Mouse (Mus musculus): Measurements from ENCODE around the gene Spr. TPM values are rescaled to one million over a fixed set of nuclear protein-coding genes. Genes with fewer than 3 reads are reported as not detected.

The Spr gene
- polyA plus RNA-seq, 1 experiment from 2014 or later: 63.7 TPM

DNA sequence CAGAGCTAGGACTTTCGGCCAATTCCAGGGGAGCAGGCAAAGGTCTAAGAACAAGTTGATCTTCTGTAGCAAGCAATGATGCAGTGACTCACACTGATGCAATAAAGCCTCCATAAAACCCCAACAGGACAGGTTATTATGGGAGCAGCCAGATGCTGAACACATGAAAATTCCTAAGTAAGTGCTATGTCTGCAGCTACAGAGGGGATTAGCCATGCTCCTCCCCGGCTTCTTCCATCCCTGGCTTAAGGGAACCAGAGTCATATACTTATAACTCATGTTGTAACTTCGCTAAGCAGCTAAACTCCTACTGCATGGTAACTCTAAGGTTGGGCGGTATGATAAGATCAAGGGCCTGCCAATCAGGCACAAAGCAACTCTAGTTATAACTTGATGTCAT is 50.1 kb downstream of the Spr start:
- Histone ChIP-seq H3K9ac (ENCODE audit: low read length) (no peak overlapping the region), H3K27me3 (ENCODE audit: control insufficient read depth, insufficient read depth, low read length) (no peaks in the 10 kb centered on the region), H3K4me2 (ENCODE audit: low read depth, low read length) (no peak overlapping the region), H3K9me3 (replicated peaks; ENCODE audit: control insufficient read depth, low read length) (no peaks in the 10 kb centered on the region), H3K4me3 (replicated peaks; ENCODE audit: low read length) (no peak overlapping the region), H3K36me3 (ENCODE audit: control insufficient read depth, insufficient read depth, low read length) (no peaks in the 10 kb centered on the region), H3K27ac (ENCODE audit: low read length) (no peak overlapping the region), H3K4me1 (ENCODE audit: control insufficient read depth, insufficient read depth, low read length) (no peaks in the 10 kb centered on the region)
- no peak for ATAC-seq (ENCODE audit: insufficient read depth, low FRiP score)
- WGBS: 75% methylated on average over 4 of the region's 4 CpGs

GRCm38 (mm10) chr6:85086645-85087044 is 50.9 kb downstream of the Spr start:
- Histone ChIP-seq H3K4me3 (replicated peaks; ENCODE audit: low read length) (no peak overlapping the region), H3K27ac (ENCODE audit: low read length) (no peak overlapping the region), H3K9me3 (replicated peaks; ENCODE audit: control insufficient read depth, low read length) (no peaks in the 10 kb centered on the region), H3K27me3 (ENCODE audit: control insufficient read depth, insufficient read depth, low read length) (no peaks in the 10 kb centered on the region), H3K4me1 (ENCODE audit: control insufficient read depth, insufficient read depth, low read length) (no peaks in the 10 kb centered on the region), H3K9ac (ENCODE audit: low read length) (no peak overlapping the region), H3K4me2 (ENCODE audit: low read depth, low read length) (no peak overlapping the region), H3K36me3 (ENCODE audit: control insufficient read depth, insufficient read depth, low read length) (no peaks in the 10 kb centered on the region)
- no peak for ATAC-seq (ENCODE audit: insufficient read depth, low FRiP score)
- WGBS: 67% methylated on average over 3 of the region's 3 CpGs

Other genes with a start within 250 kb of the Spr start
- 30.5 and 31.2 TPM in 2 replicates for gene Exoc6b, start 68.3 kb downstream of the Spr start, polyA plus RNA-seq (2015; fragmentation: Nextera tagmentation; extraction: Ambion mirVana)
- gene Emx1, start 49.7 kb upstream of the Spr start, polyA plus RNA-seq (2015; fragmentation: Nextera tagmentation; extraction: Ambion mirVana): not detected in 2 replicates
- 10.7 and 11.0 TPM in 2 replicates for gene Sfxn5, start 195.7 kb upstream of the Spr start, polyA plus RNA-seq (2015; fragmentation: Nextera tagmentation; extraction: Ambion mirVana)
- gene Rab11fip5, start 236.9 kb upstream of the Spr start, polyA plus RNA-seq (2015; fragmentation: Nextera tagmentation; extraction: Ambion mirVana): 10.1 and 10.2 TPM in 2 replicates

All from stomach, embryonic 16.5 days (tissue).